Mouse (Mus musculus): ENCODE measurements around the gene Atl1.

DNA sequence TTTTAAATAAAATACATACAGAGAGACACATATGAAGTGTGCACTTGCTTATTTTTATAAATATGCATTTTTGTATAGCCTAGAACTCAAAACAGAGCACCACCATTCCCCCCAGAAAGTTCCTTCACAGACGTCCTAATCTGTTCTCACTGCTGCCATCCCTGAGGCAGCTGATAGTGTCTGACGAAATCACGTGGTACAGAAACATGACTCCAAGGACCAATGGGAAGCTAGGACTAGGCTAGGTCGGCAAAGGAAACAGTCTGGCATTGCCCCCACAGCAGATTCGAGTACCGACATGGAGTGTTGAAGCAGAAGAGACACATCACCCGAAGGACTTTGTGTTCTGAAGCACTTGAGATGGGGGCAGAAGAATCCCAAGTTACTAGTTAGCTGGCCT, 34.3 kb downstream of the Atl1 start:
- TF ChIP-seq CTCF (IDR thresholded peaks at IDR 0.05; ENCODE audit: borderline replicate concordance, insufficient read depth, low read length) (no peak), POLR2A (IDR thresholded peaks at IDR 0.05; ENCODE audit: low read depth, low read length) (no peak)

Measured in embryonic fibroblast, embryonic 13.5 days (primary cell).